Mouse (Mus musculus): ENCODE measurements at regions not wholly inside any gene's neighbourhood (a gene's known extent, or its start where the extent isn't known, plus 50 kb on each side); places are given as distances from the start of the nearest gene placed in this dataset.
A peak's percentile ranks its signal among the peaks of the same experiment; 100 is the strongest.

GRCm38 (mm10) chr14:120680272-120680671 is 202.0 kb downstream of the Rap2a start:
- DNase-seq (ENCODE audit: low spot score) (peak; percentile 20), ATAC-seq (ENCODE audit: low FRiP score, low read depth) (no peak)
- no peak overlapping the region for H3K4me2 ChIP-seq (replicated peaks; ENCODE audit: low read depth, low read length, severe bottlenecking)
- no peaks in the 10 kb centered on the region for H3K27me3 ChIP-seq (ENCODE audit: control insufficient read depth, insufficient read depth, low read length)
- no peaks in the 10 kb centered on the region for H3K9me3 ChIP-seq (ENCODE audit: control insufficient read depth, low read length)
- no peaks in the 10 kb centered on the region for H3K4me1 ChIP-seq (ENCODE audit: control insufficient read depth, insufficient read depth, low read length)
- 83% methylated on average over 2 of the region's 2 CpGs for WGBS
- no peak overlapping the region for H3K4me3 ChIP-seq (replicated peaks; ENCODE audit: low read length)
- H3K9ac ChIP-seq (ENCODE audit: low read depth, low read length, severe bottlenecking) = no peak overlapping the region
- TF ChIP-seq POLR2A (IDR thresholded peaks at IDR 0.05; ENCODE audit: borderline replicate concordance, extremely low read depth, insufficient read depth, insufficient read length) = no peak
- no peaks in the 10 kb centered on the region for H3K36me3 ChIP-seq (ENCODE audit: control insufficient read depth, insufficient read depth, low read length)
- H3K27ac ChIP-seq (replicated peaks; ENCODE audit: low read depth, low read length) = no peak overlapping the region

GRCm38 (mm10) chr14:120685263-120685662 is 207.0 kb downstream of the Rap2a start:
- Histone ChIP-seq H3K9me3 (ENCODE audit: control insufficient read depth, low read length) (no peaks in the 10 kb centered on the region), H3K4me2 (replicated peaks; ENCODE audit: low read depth, low read length, severe bottlenecking) (no peak overlapping the region), H3K9ac (ENCODE audit: low read depth, low read length, severe bottlenecking) (no peak overlapping the region), H3K36me3 (ENCODE audit: control insufficient read depth, insufficient read depth, low read length) (no peaks in the 10 kb centered on the region), H3K4me1 (ENCODE audit: control insufficient read depth, insufficient read depth, low read length) (no peaks in the 10 kb centered on the region), H3K27me3 (ENCODE audit: control insufficient read depth, insufficient read depth, low read length) (no peaks in the 10 kb centered on the region), H3K4me3 (replicated peaks; ENCODE audit: low read length) (no peak overlapping the region), H3K27ac (replicated peaks; ENCODE audit: low read depth, low read length) (no peak overlapping the region)
- 71% methylated on average over 4 of the region's 4 CpGs for WGBS
- DNase-seq (ENCODE audit: low spot score) = no peak
- TF ChIP-seq POLR2A (IDR thresholded peaks at IDR 0.05; ENCODE audit: borderline replicate concordance, extremely low read depth, insufficient read depth, insufficient read length) = no peak
- no peak for ATAC-seq (ENCODE audit: low FRiP score, low read depth)

DNA sequence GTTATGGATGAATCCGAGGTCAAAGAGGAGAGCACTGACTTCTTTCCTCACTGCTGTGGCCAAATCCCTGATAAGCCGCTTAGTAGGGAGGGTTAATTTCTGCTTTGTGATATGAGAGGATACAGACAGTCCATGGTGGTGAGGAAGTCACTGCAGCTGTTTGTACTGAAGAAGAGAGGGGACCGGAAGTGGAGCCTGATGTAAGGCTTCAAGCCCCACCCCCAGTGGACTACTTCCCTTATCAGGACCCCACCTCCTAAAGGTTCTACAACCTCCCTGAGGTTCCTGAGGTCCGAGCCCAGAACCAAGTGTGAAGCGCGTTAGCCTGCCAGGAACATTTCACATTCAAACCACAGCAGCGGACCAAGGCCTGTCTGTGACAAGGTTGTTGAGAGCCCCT is 207.6 kb downstream of the Rap2a start:
- DNase-seq (ENCODE audit: low spot score) = no peak
- Histone ChIP-seq H3K9ac (ENCODE audit: low read depth, low read length, severe bottlenecking) (no peak overlapping the region), H3K9me3 (ENCODE audit: control insufficient read depth, low read length) (no peaks in the 10 kb centered on the region), H3K4me1 (ENCODE audit: control insufficient read depth, insufficient read depth, low read length) (no peaks in the 10 kb centered on the region), H3K27ac (replicated peaks; ENCODE audit: low read depth, low read length) (no peak overlapping the region), H3K27me3 (ENCODE audit: control insufficient read depth, insufficient read depth, low read length) (no peaks in the 10 kb centered on the region), H3K4me2 (replicated peaks; ENCODE audit: low read depth, low read length, severe bottlenecking) (no peak overlapping the region), H3K36me3 (ENCODE audit: control insufficient read depth, insufficient read depth, low read length) (no peaks in the 10 kb centered on the region), H3K4me3 (replicated peaks; ENCODE audit: low read length) (no peak overlapping the region)
- TF ChIP-seq POLR2A (IDR thresholded peaks at IDR 0.05; ENCODE audit: borderline replicate concordance, extremely low read depth, insufficient read depth, insufficient read length) = no peak
- ATAC-seq (ENCODE audit: low FRiP score, low read depth) = no peak
- WGBS = 87% methylated on average over 7 of the region's 7 CpGs

DNA sequence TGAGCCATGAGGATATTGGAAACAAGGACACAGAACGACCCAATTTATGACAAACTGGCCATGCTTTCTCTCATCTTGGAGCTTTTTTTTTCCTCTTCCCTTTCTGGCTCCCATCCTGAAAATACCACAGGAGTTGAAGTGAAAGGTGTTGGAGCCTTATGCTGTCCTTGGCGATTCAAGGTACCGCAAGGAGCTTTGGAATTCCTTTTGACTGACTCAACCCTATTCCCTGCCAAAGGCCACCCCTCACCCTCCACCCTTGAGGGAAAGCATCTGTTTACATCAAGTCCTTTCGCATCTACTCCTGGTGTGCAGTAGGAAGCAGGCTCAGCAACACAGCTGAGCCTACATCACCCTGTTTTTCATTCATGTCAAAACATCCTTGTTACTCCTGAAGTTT is 208.5 kb downstream of the Rap2a start:
- no peak for DNase-seq (ENCODE audit: low spot score)
- 65% methylated on average over 4 of the region's 4 CpGs for WGBS
- Histone ChIP-seq H3K27me3 (ENCODE audit: control insufficient read depth, insufficient read depth, low read length) (no peaks in the 10 kb centered on the region), H3K4me3 (replicated peaks; ENCODE audit: low read length) (no peak overlapping the region), H3K27ac (replicated peaks; ENCODE audit: low read depth, low read length) (no peak overlapping the region), H3K9ac (ENCODE audit: low read depth, low read length, severe bottlenecking) (no peak overlapping the region), H3K9me3 (ENCODE audit: control insufficient read depth, low read length) (no peaks in the 10 kb centered on the region), H3K36me3 (ENCODE audit: control insufficient read depth, insufficient read depth, low read length) (no peaks in the 10 kb centered on the region), H3K4me1 (ENCODE audit: control insufficient read depth, insufficient read depth, low read length) (no peaks in the 10 kb centered on the region), H3K4me2 (replicated peaks; ENCODE audit: low read depth, low read length, severe bottlenecking) (no peak overlapping the region)
- no peak for ATAC-seq (ENCODE audit: low FRiP score, low read depth)
- TF ChIP-seq POLR2A (IDR thresholded peaks at IDR 0.05; ENCODE audit: borderline replicate concordance, extremely low read depth, insufficient read depth, insufficient read length) = no peak

DNA sequence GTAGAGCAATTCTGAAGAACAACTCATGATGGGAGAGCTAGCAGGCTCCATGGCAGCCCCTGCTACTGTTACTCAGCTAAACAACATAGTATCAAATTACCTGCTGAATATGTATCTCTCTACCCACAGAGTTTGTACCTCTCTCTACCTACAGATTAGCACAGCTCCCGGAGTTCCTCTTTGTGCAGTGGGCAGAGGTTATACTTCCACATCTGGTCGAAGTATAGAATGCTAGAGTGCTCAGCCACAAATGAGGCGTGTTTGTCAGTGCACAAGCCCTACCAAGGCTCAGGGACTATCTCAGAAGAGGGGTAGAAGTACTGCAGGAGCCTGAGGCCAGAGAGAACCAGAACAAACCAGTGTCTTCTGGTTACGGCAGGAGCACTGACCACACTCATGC is 211.6 kb upstream of the Ipo5 start:
- Histone ChIP-seq H3K4me1 (ENCODE audit: control insufficient read depth, insufficient read depth, low read length) (no peaks in the 10 kb centered on the region), H3K36me3 (ENCODE audit: control insufficient read depth, insufficient read depth, low read length) (no peaks in the 10 kb centered on the region), H3K27ac (replicated peaks; ENCODE audit: low read depth, low read length) (no peak overlapping the region), H3K27me3 (ENCODE audit: control insufficient read depth, insufficient read depth, low read length) (no peaks in the 10 kb centered on the region), H3K4me2 (replicated peaks; ENCODE audit: low read depth, low read length, severe bottlenecking) (no peak overlapping the region), H3K9ac (ENCODE audit: low read depth, low read length, severe bottlenecking) (no peak overlapping the region), H3K9me3 (ENCODE audit: control insufficient read depth, low read length) (no peaks in the 10 kb centered on the region), H3K4me3 (replicated peaks; ENCODE audit: low read length) (no peak overlapping the region)
- DNase-seq (ENCODE audit: low spot score) (no peak), ATAC-seq (ENCODE audit: low FRiP score, low read depth) (no peak)
- WGBS = 63% methylated on average over 4 of the region's 4 CpGs
- TF ChIP-seq POLR2A (IDR thresholded peaks at IDR 0.05; ENCODE audit: borderline replicate concordance, extremely low read depth, insufficient read depth, insufficient read length) = no peak

DNA sequence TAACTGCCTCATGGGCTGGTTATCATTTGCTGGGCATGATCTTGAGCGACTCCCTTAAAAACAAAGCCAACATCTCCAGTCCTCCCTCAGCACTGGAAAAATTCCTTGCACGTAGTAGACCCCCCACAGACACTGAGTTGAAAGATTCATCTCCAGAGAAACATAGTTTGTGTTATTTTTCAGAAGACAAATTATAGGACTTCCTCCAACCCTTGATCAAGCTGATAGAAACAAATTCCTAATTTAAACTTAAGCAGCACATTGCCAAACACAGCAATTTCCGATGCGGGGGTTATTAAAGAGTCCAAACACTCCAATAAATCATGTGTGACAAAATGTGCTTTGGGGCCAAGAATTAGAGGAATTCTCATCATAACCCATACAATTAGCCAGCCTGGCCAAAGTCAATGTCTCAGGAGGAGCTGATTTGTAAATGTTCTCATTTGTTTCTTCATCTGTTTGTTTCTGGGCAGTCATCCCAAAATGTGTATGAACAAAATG is 205.7 kb upstream of the Ipo5 start:
- no peak overlapping the region for H3K4me2 ChIP-seq (replicated peaks; ENCODE audit: low read depth, low read length, severe bottlenecking)
- peak; percentile 69 for DNase-seq (ENCODE audit: low spot score)
- no peak; the same call in 1 of the 2 replicates for ATAC-seq (ENCODE audit: low FRiP score, low read depth)
- no peak overlapping the region for H3K4me3 ChIP-seq (replicated peaks; ENCODE audit: low read length)
- no peaks in the 10 kb centered on the region for H3K27me3 ChIP-seq (ENCODE audit: control insufficient read depth, insufficient read depth, low read length)
- no peaks in the 10 kb centered on the region for H3K9me3 ChIP-seq (ENCODE audit: control insufficient read depth, low read length)
- H3K27ac ChIP-seq (replicated peaks; ENCODE audit: low read depth, low read length) = no peak overlapping the region
- H3K36me3 ChIP-seq (ENCODE audit: control insufficient read depth, insufficient read depth, low read length) = no peaks in the 10 kb centered on the region
- WGBS = 56% methylated on average over 4 of the region's 4 CpGs
- no peaks in the 10 kb centered on the region for H3K4me1 ChIP-seq (ENCODE audit: control insufficient read depth, insufficient read depth, low read length)
- no peak overlapping the region for H3K9ac ChIP-seq (ENCODE audit: low read depth, low read length, severe bottlenecking)
- TF ChIP-seq POLR2A (IDR thresholded peaks at IDR 0.05; ENCODE audit: borderline replicate concordance, extremely low read depth, insufficient read depth, insufficient read length) = no peak
